Mouse (Mus musculus) G1E (cell line): Measurements from ENCODE around the gene Litaf. TPM values are rescaled to one million over a fixed set of nuclear protein-coding genes. Genes with fewer than 3 reads are reported as not detected.

Source experiments
- ATAC-seq: 2 replicates; pipeline ENCODE4 v1.8.0; 2016; ENCODE audit warnings: mild to moderate bottlenecking; ENCODE audit not compliant: insufficient number of reproducible peaks, poor library complexity, low FRiP score, severe bottlenecking; ENCODE audit errors: extremely low read depth
- DNase-seq: peaks from one replicate; pipeline ENCODE4 v3.0.0; 2012; ENCODE audit warnings: low spot score
- H3K27me3 ChIP-seq: 2 replicates; pipeline ENCODE4 v1.6.1; 2012; ENCODE audit warnings: mild to moderate bottlenecking, low read length, inconsistent platforms; ENCODE audit not compliant: insufficient read depth
- H3K36me3 ChIP-seq: replicated peaks from 2 replicates; pipeline ENCODE3; 2012; ENCODE audit warnings: mild to moderate bottlenecking, inconsistent platforms
- H3K4me1 ChIP-seq: 2 replicates; pipeline ENCODE4 v1.6.1; 2012; ENCODE audit warnings: low read depth, low read length, inconsistent platforms, mixed read lengths; ENCODE audit not compliant: insufficient read depth
- H3K4me3 ChIP-seq: 2 replicates; pipeline ENCODE4 v1.5.1; 2012; ENCODE audit warnings: low read depth, mild to moderate bottlenecking, inconsistent platforms, low read length, moderate library complexity, mixed read lengths
- H3K9me3 ChIP-seq: replicated peaks from 2 replicates; pipeline ENCODE4 v1.6.1; 2012; ENCODE audit warnings: inconsistent platforms
- CTCF ChIP-seq: IDR thresholded peaks from 2 replicates; pipeline ENCODE4 v1.5.1; 2012; ENCODE audit warnings: low read depth, low read length, inconsistent platforms, mixed read lengths
- GATA1 ChIP-seq: IDR thresholded peaks from 2 replicates; pipeline ENCODE4 v1.6.1; 2012; ENCODE audit warnings: borderline replicate concordance, low read length, inconsistent platforms, mixed read lengths
- GATA2 ChIP-seq: IDR thresholded peaks from 2 replicates; pipeline ENCODE4 v1.6.1; 2012; ENCODE audit warnings: low read depth, low read length, inconsistent platforms, borderline replicate concordance
- POLR2AphosphoS5 ChIP-seq: IDR thresholded peaks from 2 replicates; pipeline ENCODE4 v1.6.1; 2012; ENCODE audit warnings: low read depth, low read length, inconsistent platforms; ENCODE audit not compliant: insufficient replicate concordance
- TAL1 ChIP-seq: conservative IDR thresholded peaks from 2 replicates; pipeline ENCODE4 v1.6.1; 2012; ENCODE audit warnings: low read depth, low read length, inconsistent platforms, mixed read lengths
- polyA plus RNA-seq: library from polyadenylated mRNA; stranded (reverse); fragments of >175 nt; gene quantifications from 2 replicates; pipeline ENCODE4 v1.2.3, GENCODE M21; 2012
- total RNA-seq, 2 experiments: library from RNA; stranded (forward) in 1 of 2; stranded (reverse) in 1 of 2; fragments of 200-1000 nt in 1 of 2; fragments of >200 nt in 1 of 2; fragmentation: Nextera tagmentation in 1 of 2; gene quantifications; 2 replicates each; pipeline ENCODE4 v1.2.3; 2014 to 2017

Gene Litaf
- total and polyA plus RNA-seq, 3 experiments, result 0.13 to 0.87 TPM; not detected in 1

- no peak for ATAC-seq
- no peak for DNase-seq
- H3K36me3 ChIP-seq, result no peaks in the 10 kb centered on the region
- H3K27me3 ChIP-seq, result peaks cover 32% of the 10 kb centered on the region
- H3K9me3 ChIP-seq, result no peaks in the 10 kb centered on the region
- no peak for TF ChIP-seq GATA1
- TF ChIP-seq TAL1, result no peak
- no peak overlapping the region for H3K4me3 ChIP-seq
- H3K4me1 ChIP-seq, result peaks cover 16% of the 10 kb centered on the region
These were observed 74.2 kb downstream of the Litaf start for GRCm38 (mm10) chr16:10991737-10992089.

GRCm38 (mm10) chr16:10990763-10991162 lies 75.2 kb downstream of the Litaf start:
- no peaks in the 10 kb centered on the region for H3K36me3 ChIP-seq
- H3K9me3 ChIP-seq, result no peaks in the 10 kb centered on the region
- peaks cover 16% of the 10 kb centered on the region for H3K4me1 ChIP-seq
- DNase-seq (no peak), ATAC-seq (no peak)
- no peak for TF ChIP-seq CTCF
- no peak for TF ChIP-seq POLR2AphosphoS5
- TF ChIP-seq GATA2, result no peak
- no peak for TF ChIP-seq GATA1
- no peak for TF ChIP-seq TAL1
- H3K27me3 ChIP-seq, result peaks cover 34% of the 10 kb centered on the region
- H3K4me3 ChIP-seq, result no peak overlapping the region

- no peaks in the 10 kb centered on the region for H3K36me3 ChIP-seq
- TF ChIP-seq CTCF, result 0 out of 2 replicates have a peak, but pooled peaks have one; percentile 6
- no peak for TF ChIP-seq TAL1
- no peak for TF ChIP-seq GATA2
- no peak for TF ChIP-seq GATA1
- TF ChIP-seq POLR2AphosphoS5, result no peak
- H3K4me1 ChIP-seq, result peaks cover 16% of the 10 kb centered on the region
- H3K4me3 ChIP-seq, result no peak overlapping the region
- no peaks in the 10 kb centered on the region for H3K9me3 ChIP-seq
- DNase-seq (no peak), ATAC-seq (no peak)
- peaks cover 34% of the 10 kb centered on the region for H3K27me3 ChIP-seq
These were observed 76.1 kb downstream of the Litaf start for GRCm38 (mm10) chr16:10989896-10990295.

GRCm38 (mm10) chr16:10989361-10989760 lies 76.6 kb downstream of the Litaf start:
- H3K36me3 ChIP-seq, result no peaks in the 10 kb centered on the region

GRCm38 (mm10) chr16:10988261-10988660 lies 77.7 kb downstream of the Litaf start:
- ATAC-seq (no peak), DNase-seq (no peak)
- no peak for TF ChIP-seq GATA2
- TF ChIP-seq CTCF, result no peak
- no peak for TF ChIP-seq GATA1
- TF ChIP-seq TAL1, result no peak
- TF ChIP-seq POLR2AphosphoS5, result no peak
- H3K4me1 ChIP-seq, result peaks cover 16% of the 10 kb centered on the region
- H3K36me3 ChIP-seq, result no peaks in the 10 kb centered on the region
- peaks cover 34% of the 10 kb centered on the region for H3K27me3 ChIP-seq
- no peak overlapping the region for H3K4me3 ChIP-seq
- H3K9me3 ChIP-seq, result no peaks in the 10 kb centered on the region

More at GRCm38 (mm10) chr16:10989361-10989760, 76.6 kb downstream of the Litaf start:
- TF ChIP-seq POLR2AphosphoS5, result no peak
- TF ChIP-seq GATA2, result no peak
- TF ChIP-seq TAL1, result no peak
- no peak for TF ChIP-seq CTCF
- H3K4me3 ChIP-seq, result no peak overlapping the region
- H3K27me3 ChIP-seq, result peaks cover 34% of the 10 kb centered on the region
- peaks cover 16% of the 10 kb centered on the region for H3K4me1 ChIP-seq
- no peaks in the 10 kb centered on the region for H3K9me3 ChIP-seq
- ATAC-seq (no peak), DNase-seq (no peak)

GRCm38 (mm10) chr16:10984534-10984933 lies 81.4 kb downstream of the Litaf start:
- Histone ChIP-seq H3K4me1 (no peaks in the 10 kb centered on the region), H3K4me3 (no peak overlapping the region), H3K9me3 (no peaks in the 10 kb centered on the region), H3K27me3 (peaks cover 11% of the 10 kb centered on the region), H3K36me3 (no peaks in the 10 kb centered on the region)
- DNase-seq (no peak), ATAC-seq (no peak)
- TF ChIP-seq TAL1 (no peak), GATA1 (no peak), CTCF (no peak), POLR2AphosphoS5 (no peak), GATA2 (no peak)

GRCm38 (mm10) chr16:10981493-10982070 lies 84.4 kb downstream of the Litaf start:
- DNase-seq, result no peak
- no peak for TF ChIP-seq CTCF
- no peak for TF ChIP-seq GATA1
- no peak for TF ChIP-seq TAL1
- TF ChIP-seq GATA2, result no peak
- no peak for TF ChIP-seq POLR2AphosphoS5
- Histone ChIP-seq H3K9me3 (no peaks in the 10 kb centered on the region), H3K36me3 (no peaks in the 10 kb centered on the region), H3K27me3 (peaks cover 7% of the 10 kb centered on the region), H3K4me1 (no peaks in the 10 kb centered on the region), H3K4me3 (no peak overlapping the region)
- no peak for ATAC-seq
